Mouse (Mus musculus): ENCODE measurements around the gene Lrrc19. TPM values are rescaled to one million over a fixed set of nuclear protein-coding genes. Genes with fewer than 3 reads are reported as not detected.

The Lrrc19 gene
- polyA plus RNA-seq, 1 experiment: not detected

- no peak overlapping the region for H3K27ac ChIP-seq (ENCODE audit: insufficient read depth, low read length)
- no peaks in the 10 kb centered on the region; the same call in 1 of the 2 replicates for H3K4me1 ChIP-seq (ENCODE audit: control insufficient read depth, insufficient read depth, low read length)
- TF ChIP-seq POLR2A (IDR thresholded peaks at IDR 0.05; ENCODE audit: extremely low read depth, insufficient read depth, low read length): no peak
- TF ChIP-seq CTCF (IDR thresholded peaks at IDR 0.05; ENCODE audit: extremely low read depth, insufficient read depth, low read length): no peak
- no peak overlapping the region for H3K4me3 ChIP-seq (ENCODE audit: insufficient read depth, low read length)
These were observed 6.8 kb downstream of the Lrrc19 start for GRCm38 (mm10) chr4:94643141-94643540.

GRCm38 (mm10) chr4:94620077-94620476 lies 29.9 kb downstream of the Lrrc19 start:
- no peak overlapping the region for H3K27ac ChIP-seq (ENCODE audit: insufficient read depth, low read length)

GRCm38 (mm10) chr4:94614627-94615006 lies 35.3 kb downstream of the Lrrc19 start:
- H3K4me3 ChIP-seq (ENCODE audit: insufficient read depth, low read length): peak overlapping the region; percentile 67
- TF ChIP-seq CTCF (IDR thresholded peaks at IDR 0.05; ENCODE audit: extremely low read depth, insufficient read depth, low read length) (no peak), POLR2A (IDR thresholded peaks at IDR 0.05; ENCODE audit: extremely low read depth, insufficient read depth, low read length) (no peak)
- no peak overlapping the region for H3K27ac ChIP-seq (ENCODE audit: insufficient read depth, low read length)
- no peaks in the 10 kb centered on the region for H3K4me1 ChIP-seq (ENCODE audit: control insufficient read depth, insufficient read depth, low read length)

More at GRCm38 (mm10) chr4:94620077-94620476, 29.9 kb downstream of the Lrrc19 start:
- Histone ChIP-seq H3K4me3 (ENCODE audit: insufficient read depth, low read length) (no peak overlapping the region), H3K4me1 (ENCODE audit: control insufficient read depth, insufficient read depth, low read length) (no peaks in the 10 kb centered on the region)
- TF ChIP-seq CTCF (IDR thresholded peaks at IDR 0.05; ENCODE audit: extremely low read depth, insufficient read depth, low read length): no peak
- TF ChIP-seq POLR2A (IDR thresholded peaks at IDR 0.05; ENCODE audit: extremely low read depth, insufficient read depth, low read length): no peak

GRCm38 (mm10) chr4:94613972-94614626 lies 35.8 kb downstream of the Lrrc19 start, which contains the start of gene Ift74:
Gene Ift74 (plus strand): TSS chr4:94614491.
- TF ChIP-seq CTCF (IDR thresholded peaks at IDR 0.05; ENCODE audit: extremely low read depth, insufficient read depth, low read length) (no peak), POLR2A (IDR thresholded peaks at IDR 0.05; ENCODE audit: extremely low read depth, insufficient read depth, low read length) (peak; percentile 47; the same call in 1 of the 2 replicates)
- Histone ChIP-seq H3K27ac (ENCODE audit: insufficient read depth, low read length) (0 out of 2 replicates have a peak within 1 kb of the TSS, but pooled peaks have one; percentile 25), H3K4me1 (ENCODE audit: control insufficient read depth, insufficient read depth, low read length) (no peaks in the 10 kb centered on the region), H3K4me3 (ENCODE audit: insufficient read depth, low read length) (peak within 1 kb of the TSS; percentile 67)

GRCm38 (mm10) chr4:94610339-94610738 lies 39.6 kb downstream of the Lrrc19 start:
- Histone ChIP-seq H3K4me3 (ENCODE audit: insufficient read depth, low read length) (no peak overlapping the region), H3K27ac (ENCODE audit: insufficient read depth, low read length) (no peak overlapping the region), H3K4me1 (ENCODE audit: control insufficient read depth, insufficient read depth, low read length) (no peaks in the 10 kb centered on the region)
- TF ChIP-seq POLR2A (IDR thresholded peaks at IDR 0.05; ENCODE audit: extremely low read depth, insufficient read depth, low read length): no peak

- TF ChIP-seq POLR2A (IDR thresholded peaks at IDR 0.05; ENCODE audit: extremely low read depth, insufficient read depth, low read length): no peak
- no peak overlapping the region for H3K4me3 ChIP-seq (ENCODE audit: insufficient read depth, low read length)
- H3K27ac ChIP-seq (ENCODE audit: insufficient read depth, low read length): no peak overlapping the region
- peaks cover 1% of the 10 kb centered on the region; the same call in 1 of the 2 replicates for H3K4me1 ChIP-seq (ENCODE audit: control insufficient read depth, insufficient read depth, low read length)
These were observed 44.4 kb downstream of the Lrrc19 start for GRCm38 (mm10) chr4:94605591-94605990.

- H3K27ac ChIP-seq (ENCODE audit: insufficient read depth, low read length): no peak overlapping the region
- H3K4me3 ChIP-seq (ENCODE audit: insufficient read depth, low read length): no peak overlapping the region
- TF ChIP-seq CTCF (IDR thresholded peaks at IDR 0.05; ENCODE audit: extremely low read depth, insufficient read depth, low read length) (no peak), POLR2A (IDR thresholded peaks at IDR 0.05; ENCODE audit: extremely low read depth, insufficient read depth, low read length) (no peak)
- H3K4me1 ChIP-seq (ENCODE audit: control insufficient read depth, insufficient read depth, low read length): peaks cover 1% of the 10 kb centered on the region; the same call in 1 of the 2 replicates
These were observed 45.4 kb downstream of the Lrrc19 start for GRCm38 (mm10) chr4:94604452-94605019.

- peak within 1 kb of the TSS; percentile 87 for H3K4me3 ChIP-seq (ENCODE audit: insufficient read depth, low read length)
- H3K4me1 ChIP-seq (ENCODE audit: control insufficient read depth, insufficient read depth, low read length): peaks cover 1% of the 10 kb centered on the region; the same call in 1 of the 2 replicates
- peak within 1 kb of the TSS; percentile 95 for H3K27ac ChIP-seq (ENCODE audit: insufficient read depth, low read length)
- TF ChIP-seq POLR2A (IDR thresholded peaks at IDR 0.05; ENCODE audit: extremely low read depth, insufficient read depth, low read length) (peak; percentile 56; the same call in 1 of the 2 replicates), CTCF (IDR thresholded peaks at IDR 0.05; ENCODE audit: extremely low read depth, insufficient read depth, low read length) (no peak)
These were observed 46.8 kb downstream of the Lrrc19 start, which contains the start of gene Plaa for GRCm38 (mm10) chr4:94603031-94603629. Gene Plaa (minus strand): TSS chr4:94603244.

GRCm38 (mm10) chr4:94602496-94603030 lies 47.4 kb downstream of the Lrrc19 start:
- H3K4me1 ChIP-seq (ENCODE audit: control insufficient read depth, insufficient read depth, low read length): peaks cover 1% of the 10 kb centered on the region; the same call in 1 of the 2 replicates
- peak overlapping the region; percentile 87 for H3K4me3 ChIP-seq (ENCODE audit: insufficient read depth, low read length)
- TF ChIP-seq POLR2A (IDR thresholded peaks at IDR 0.05; ENCODE audit: extremely low read depth, insufficient read depth, low read length) (no peak), CTCF (IDR thresholded peaks at IDR 0.05; ENCODE audit: extremely low read depth, insufficient read depth, low read length) (no peak)
- H3K27ac ChIP-seq (ENCODE audit: insufficient read depth, low read length): peak overlapping the region; percentile 85
